Mouse (Mus musculus): ENCODE results near the gene Irs2. TPM values are rescaled to one million over a fixed set of nuclear protein-coding genes. Genes with fewer than 3 reads are reported as not detected.

Gene Irs2
- total RNA-seq (2021) = 10 to 100 TPM; 14.6 to 31.6 TPM
- long read RNA-seq, experiment 1, full-length matches to known transcripts = 1 of 5 reads
- long read RNA-seq, experiment 1, partial matches to known transcripts = 0 of 5 reads
- long read RNA-seq, experiment 1, other reads (novel, unspliced or antisense) = 4 of 5 reads
- long read RNA-seq, experiment 2, full-length matches to known transcripts = 3 of 5 reads
- long read RNA-seq, experiment 2, partial matches to known transcripts = 0 of 5 reads
- long read RNA-seq, experiment 2, other reads (novel, unspliced or antisense) = 2 of 5 reads

- DNase-seq = no peak
- intact Hi-C loops (cut with DNase I) = loop anchor here (5.0 kb wide), 4 partner anchors 61 to 571 kb away; no protein-coding TSS in a partner anchor
Measured at GRCm38 (mm10) chr8:11008379-11008775, at the start of gene Irs2. Gene Irs2, minus strand, starts transcription at chr8:11008458.

- intact Hi-C loops (cut with DNase I) = no loop called here
- DNase-seq = no peak
Measured at GRCm38 (mm10) chr8:11056665-11057064, 48.4 kb upstream of the Irs2 start.

- DNase-seq = no peak
- intact Hi-C loops (cut with DNase I) = no loop called here
Measured at GRCm38 (mm10) chr8:11056175-11056563, 47.9 kb upstream of the Irs2 start.

- DNase-seq = no peak
- intact Hi-C loops (cut with DNase I) = no loop called here
Measured at GRCm38 (mm10) chr8:11055557-11056174, 47.4 kb upstream of the Irs2 start.

- intact Hi-C loops (cut with DNase I) = no loop called here
- no peak for DNase-seq
Measured at GRCm38 (mm10) chr8:11049835-11050234, 41.6 kb upstream of the Irs2 start.

GRCm38 (mm10) chr8:11047812-11048211 is 39.6 kb upstream of the Irs2 start:
- intact Hi-C loops (cut with DNase I) = no loop called here
- DNase-seq = no peak

- intact Hi-C loops (cut with DNase I) = no loop called here
- no peak for DNase-seq
Measured at GRCm38 (mm10) chr8:11044660-11045059, 36.4 kb upstream of the Irs2 start.

GRCm38 (mm10) chr8:11043591-11043990 is 35.3 kb upstream of the Irs2 start:
- intact Hi-C loops (cut with DNase I) = no loop called here
- no peak for DNase-seq

GRCm38 (mm10) chr8:11042872-11043587 is 34.8 kb upstream of the Irs2 start:
- intact Hi-C loops (cut with DNase I) = no loop called here
- DNase-seq = no peak

- intact Hi-C loops (cut with DNase I) = no loop called here
- no peak for DNase-seq
Measured at GRCm38 (mm10) chr8:11040088-11040487, 31.8 kb upstream of the Irs2 start.

GRCm38 (mm10) chr8:11038788-11039187 is 30.5 kb upstream of the Irs2 start:
- intact Hi-C loops (cut with DNase I) = no loop called here

GRCm38 (mm10) chr8:11038367-11038766 is 30.1 kb upstream of the Irs2 start:
- DNase-seq = no peak
- intact Hi-C loops (cut with DNase I) = no loop called here

More at GRCm38 (mm10) chr8:11038788-11039187, 30.5 kb upstream of the Irs2 start:
- DNase-seq = no peak

GRCm38 (mm10) chr8:11036790-11037189 is 28.5 kb upstream of the Irs2 start:
- intact Hi-C loops (cut with DNase I) = no loop called here
- no peak for DNase-seq

GRCm38 (mm10) chr8:11035628-11036416 is 27.6 kb upstream of the Irs2 start:
- intact Hi-C loops (cut with DNase I) = no loop called here
- no peak for DNase-seq

- intact Hi-C loops (cut with DNase I) = no loop called here
- no peak for DNase-seq
Measured at GRCm38 (mm10) chr8:11024871-11025270, 16.6 kb upstream of the Irs2 start.

- DNase-seq = no peak
- intact Hi-C loops (cut with DNase I) = no loop called here
Measured at GRCm38 (mm10) chr8:11020949-11021572, 12.8 kb upstream of the Irs2 start.

- intact Hi-C loops (cut with DNase I) = no loop called here
Measured at GRCm38 (mm10) chr8:11015622-11016021, 7.4 kb upstream of the Irs2 start.

GRCm38 (mm10) chr8:11013258-11013657 is 5.0 kb upstream of the Irs2 start:
- peak; percentile 59 to 70 for DNase-seq
- intact Hi-C loops (cut with DNase I) = loop anchor here (5.0 kb wide), 2 partner anchors 159 to 186 kb away; no protein-coding TSS in a partner anchor

More at GRCm38 (mm10) chr8:11015622-11016021, 7.4 kb upstream of the Irs2 start:
- DNase-seq = no peak

- DNase-seq = no peak
- intact Hi-C loops (cut with DNase I) = loop anchor here (5.0 kb wide), 2 partner anchors 160 to 185 kb away; no protein-coding TSS in a partner anchor
Measured at GRCm38 (mm10) chr8:11011787-11012485, 3.7 kb upstream of the Irs2 start.

Measured in heart, postnatal 14 days (tissue).